Mouse (Mus musculus) hindbrain, postnatal 0 days (tissue): ENCODE measurements at regions not wholly inside any gene's neighbourhood (a gene's known extent, or its start where the extent isn't known, plus 50 kb on each side); places are given as distances from the start of the nearest gene placed in this dataset.

Experiments
- ATAC-seq: fragments of 200-750 bp; cut with Nextera tagmentation; 2 replicates; pipeline ENCODE4 v1.8.0; 2017; ENCODE audit warnings: mild to moderate bottlenecking, moderate TSS enrichment, moderate library complexity
- DNase-seq: peaks from one replicate; pipeline ENCODE4 v3.0.0-alpha.2; 2015; ENCODE audit warnings: low spot score
- H3K27ac ChIP-seq: fragments of 300-500 bp; sonication (generic); 2 replicates; pipeline ENCODE4 v1.5.1; 2014; ENCODE audit warnings: mild to moderate bottlenecking
- H3K27me3 ChIP-seq: fragments of 300-500 bp; sonication (generic); 2 replicates; pipeline ENCODE4 v1.6.1; 2014; ENCODE audit warnings: low read length, mixed read lengths; ENCODE audit not compliant: insufficient read depth
- H3K36me3 ChIP-seq: fragments of 300-500 bp; sonication (generic); 2 replicates; pipeline ENCODE4 v1.6.1; 2014; ENCODE audit warnings: low read length, mixed read lengths; ENCODE audit not compliant: insufficient read depth
- H3K4me1 ChIP-seq: fragments of 300-500 bp; sonication (generic); 2 replicates; pipeline ENCODE4 v1.6.1; 2014; ENCODE audit warnings: antibody characterized with exemption, low read length, mixed read lengths; ENCODE audit not compliant: insufficient read depth
- H3K4me2 ChIP-seq: fragments of 300-500 bp; sonication (generic); 2 replicates; pipeline ENCODE4 v1.6.1; 2014; ENCODE audit warnings: low read depth, mild to moderate bottlenecking, low read length, moderate library complexity, mixed read lengths
- H3K4me3 ChIP-seq: fragments of 300-500 bp; sonication (generic); 2 replicates; pipeline ENCODE4 v1.5.1; 2014; ENCODE audit warnings: low read length
- H3K9ac ChIP-seq: fragments of 300-500 bp; sonication (generic); replicated peaks from 2 replicates; pipeline ENCODE4 v1.6.1; 2014; ENCODE audit warnings: mild to moderate bottlenecking, low read length, moderate library complexity, mixed read lengths
- H3K9me3 ChIP-seq: fragments of 300-500 bp; sonication (generic); 2 replicates; pipeline ENCODE4 v1.6.1; 2016; ENCODE audit warnings: low read length, mixed read lengths
- CTCF ChIP-seq: IDR thresholded peaks from 2 replicates; pipeline ENCODE4 v1.5.1; 2016; ENCODE audit warnings: antibody characterized with exemption, control low read depth, low read depth
- WGBS: fragments of 180-500 bp; shearing (Covaris S2); extraction: QIAGEN DNeasy Blood & Tissue Kit; methylation state at CpG from one replicate; pipeline ENCODE4 v1.1.7; 2014; 5-methylcytosine and 5-hydroxymethylcytosine counted together

DNA sequence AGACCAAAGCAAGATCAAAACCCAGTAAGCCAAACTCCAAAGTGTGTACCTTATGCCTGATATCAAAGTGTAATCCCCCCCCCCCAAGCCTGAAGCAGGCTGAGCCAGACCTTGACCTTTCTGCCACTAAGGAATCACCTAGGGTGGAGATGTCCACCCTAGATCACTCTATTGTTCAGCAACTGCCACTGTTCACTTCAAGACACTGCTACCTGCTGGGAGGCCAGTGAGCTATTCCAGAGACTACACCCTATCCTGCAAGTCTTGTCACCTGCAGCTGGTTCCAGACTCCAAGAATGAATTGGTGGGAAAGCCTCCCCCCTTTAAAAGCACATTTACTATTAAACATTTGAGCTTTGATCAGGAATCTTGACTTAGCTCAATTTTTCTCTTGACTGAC, 1099.8 kb downstream of the Poteg start:
- H3K4me1 ChIP-seq, result no peaks in the 10 kb centered on the region
- no peak overlapping the region for H3K9ac ChIP-seq
- TF ChIP-seq CTCF, result no peak
- no peaks in the 10 kb centered on the region for H3K36me3 ChIP-seq
- H3K27ac ChIP-seq, result no peak overlapping the region
- H3K4me3 ChIP-seq, result no peak overlapping the region
- DNase-seq, result no peak
- no peaks in the 10 kb centered on the region for H3K9me3 ChIP-seq
- ATAC-seq, result no peak
- H3K27me3 ChIP-seq, result no peaks in the 10 kb centered on the region
- no peak overlapping the region for H3K4me2 ChIP-seq

DNA sequence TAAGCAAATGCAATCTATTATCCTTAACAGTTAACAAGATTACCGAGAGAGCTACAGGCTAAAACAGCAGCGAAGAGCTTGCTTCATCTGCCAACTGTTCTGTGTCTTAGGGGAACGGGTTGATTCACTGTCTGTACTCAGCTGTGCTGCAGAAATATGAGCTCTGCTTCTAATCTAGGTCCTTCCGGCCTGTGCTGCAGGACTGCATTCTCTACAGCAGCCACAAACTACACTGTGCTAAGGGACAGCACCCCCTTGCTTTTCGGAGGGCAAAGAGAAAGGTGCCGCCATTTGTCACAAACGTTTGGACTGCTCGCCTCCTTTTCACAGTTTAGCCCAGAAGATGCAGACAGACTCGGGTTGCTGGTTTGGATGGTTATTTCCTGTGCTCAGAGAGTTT, 1112.4 kb downstream of the Poteg start:
- ATAC-seq (no peak), DNase-seq (peak; percentile 32)
- no peaks in the 10 kb centered on the region for H3K4me1 ChIP-seq
- peak; percentile 38 for TF ChIP-seq CTCF
- no peak overlapping the region for H3K27ac ChIP-seq
- no peak overlapping the region for H3K4me2 ChIP-seq
- H3K27me3 ChIP-seq, result no peaks in the 10 kb centered on the region
- H3K9ac ChIP-seq, result no peak overlapping the region
- no peak overlapping the region for H3K4me3 ChIP-seq
- no peaks in the 10 kb centered on the region for H3K9me3 ChIP-seq
- H3K36me3 ChIP-seq, result no peaks in the 10 kb centered on the region
- 59% methylated on average over 9 of the region's 9 CpGs for WGBS

DNA sequence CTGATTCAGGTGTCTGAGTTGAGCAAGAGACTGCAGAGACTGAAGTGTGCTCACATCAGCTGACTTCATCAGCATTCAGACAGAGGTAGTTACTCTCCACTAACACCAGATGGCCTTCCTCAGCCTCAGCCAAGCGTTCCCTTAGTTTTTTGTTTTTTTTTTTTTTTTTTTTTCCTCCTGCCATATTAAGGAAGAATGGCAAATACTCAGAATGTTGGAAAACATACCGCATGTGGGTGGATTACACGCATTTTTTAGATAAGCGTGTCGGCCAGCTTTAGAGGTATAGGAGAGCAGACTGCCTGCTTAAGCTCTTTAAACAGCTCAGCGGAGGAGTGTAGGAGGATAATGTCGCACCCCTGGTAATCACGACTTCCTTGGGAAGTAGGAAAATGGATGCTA, 1131.8 kb downstream of the Poteg start:
- Histone ChIP-seq H3K9ac (no peak overlapping the region), H3K9me3 (no peaks in the 10 kb centered on the region), H3K36me3 (no peaks in the 10 kb centered on the region), H3K4me2 (no peak overlapping the region), H3K27me3 (no peaks in the 10 kb centered on the region), H3K27ac (no peak overlapping the region), H3K4me3 (no peak overlapping the region), H3K4me1 (no peaks in the 10 kb centered on the region)
- peak; percentile 58 for TF ChIP-seq CTCF
- peak; percentile 56 for DNase-seq
- peak; percentile 68; the same call in 1 of the 2 replicates for ATAC-seq
- WGBS, result 42% methylated on average over 8 of the region's 8 CpGs

DNA sequence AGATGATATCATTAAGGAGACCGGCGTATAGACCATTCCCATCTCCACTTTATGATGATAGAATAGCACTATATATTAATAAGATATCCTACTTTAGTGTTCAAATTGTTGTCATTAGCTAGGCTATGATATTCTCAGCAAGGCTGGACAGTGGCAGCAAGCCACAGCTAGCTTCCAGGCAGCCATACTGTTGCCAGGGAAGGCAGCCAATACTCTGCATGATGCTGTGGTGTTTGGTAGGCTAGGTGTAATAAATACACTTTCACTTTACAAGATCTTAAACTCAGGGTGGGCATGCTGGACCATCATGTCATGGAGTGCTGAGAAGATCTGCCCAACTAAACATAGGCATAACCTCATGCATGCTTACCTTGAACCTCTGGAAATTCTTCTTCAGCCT, 1133.4 kb downstream of the Poteg start:
- DNase-seq, result no peak
- TF ChIP-seq CTCF, result no peak
- WGBS, result 99% methylated on average over 2 of the region's 2 CpGs

DNA sequence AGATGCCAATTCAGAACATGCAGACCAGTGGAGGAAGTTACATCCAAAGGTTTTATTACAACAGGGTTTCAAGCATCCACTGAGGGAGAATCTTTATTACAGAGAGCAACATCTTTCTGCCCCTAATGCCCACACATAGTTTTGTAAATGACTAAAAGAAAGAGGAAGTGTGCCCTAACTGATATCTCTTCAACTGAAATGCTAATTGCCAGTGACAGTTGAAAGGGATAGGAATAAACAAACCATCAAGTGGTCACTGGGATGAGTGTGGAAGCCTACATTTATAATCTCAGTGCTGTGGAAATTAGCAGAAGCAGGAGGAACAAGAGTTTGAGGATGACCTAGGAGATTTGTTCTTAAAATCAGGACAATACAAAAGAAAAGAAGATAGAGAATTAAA, 1142.5 kb downstream of the Poteg start:
- H3K36me3 ChIP-seq, result no peaks in the 10 kb centered on the region
- no peak overlapping the region for H3K4me3 ChIP-seq
- no peak for DNase-seq
- no peak for ATAC-seq
- no peaks in the 10 kb centered on the region for H3K4me1 ChIP-seq
- no peaks in the 10 kb centered on the region for H3K9me3 ChIP-seq
- H3K9ac ChIP-seq, result no peak overlapping the region
- H3K27ac ChIP-seq, result no peak overlapping the region
- no peak for TF ChIP-seq CTCF
- no peak overlapping the region for H3K4me2 ChIP-seq
- H3K27me3 ChIP-seq, result no peaks in the 10 kb centered on the region

More for the DNA sequence above, 1133.4 kb downstream of the Poteg start:
- no peaks in the 10 kb centered on the region for H3K36me3 ChIP-seq
- no peaks in the 10 kb centered on the region for H3K4me1 ChIP-seq
- H3K9ac ChIP-seq, result no peak overlapping the region
- ATAC-seq, result no peak
- no peak overlapping the region for H3K4me2 ChIP-seq
- H3K27ac ChIP-seq, result no peak overlapping the region
- H3K9me3 ChIP-seq, result no peaks in the 10 kb centered on the region
- no peak overlapping the region for H3K4me3 ChIP-seq
- H3K27me3 ChIP-seq, result no peaks in the 10 kb centered on the region

DNA sequence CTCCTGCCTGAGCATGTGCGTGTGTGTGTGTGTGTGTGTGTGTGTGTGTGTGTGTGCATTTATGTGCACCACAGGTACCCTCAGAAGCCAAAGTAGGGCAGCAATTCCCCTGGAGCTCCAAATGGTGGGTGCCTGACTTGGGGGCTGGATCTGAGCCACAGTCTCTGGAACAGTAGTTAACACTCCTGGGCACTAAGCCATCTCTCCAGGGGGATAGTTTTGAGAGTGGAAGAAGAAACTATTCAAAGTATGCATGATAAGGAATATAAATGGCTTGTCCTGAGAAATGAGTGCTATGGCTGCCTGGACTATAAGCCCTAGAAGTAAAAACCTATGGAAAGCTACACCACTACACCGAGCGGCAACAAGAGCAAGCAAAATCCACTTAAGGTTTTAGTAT, 1145.8 kb downstream of the Poteg start:
- DNase-seq (no peak), ATAC-seq (no peak)
- no peaks in the 10 kb centered on the region for H3K9me3 ChIP-seq
- no peak overlapping the region for H3K27ac ChIP-seq
- TF ChIP-seq CTCF, result no peak
- no peak overlapping the region for H3K4me2 ChIP-seq
- 82% methylated on average over 3 of the region's 3 CpGs for WGBS
- H3K27me3 ChIP-seq, result no peaks in the 10 kb centered on the region
- H3K4me3 ChIP-seq, result no peak overlapping the region
- H3K4me1 ChIP-seq, result no peaks in the 10 kb centered on the region
- H3K9ac ChIP-seq, result no peak overlapping the region
- H3K36me3 ChIP-seq, result no peaks in the 10 kb centered on the region

DNA sequence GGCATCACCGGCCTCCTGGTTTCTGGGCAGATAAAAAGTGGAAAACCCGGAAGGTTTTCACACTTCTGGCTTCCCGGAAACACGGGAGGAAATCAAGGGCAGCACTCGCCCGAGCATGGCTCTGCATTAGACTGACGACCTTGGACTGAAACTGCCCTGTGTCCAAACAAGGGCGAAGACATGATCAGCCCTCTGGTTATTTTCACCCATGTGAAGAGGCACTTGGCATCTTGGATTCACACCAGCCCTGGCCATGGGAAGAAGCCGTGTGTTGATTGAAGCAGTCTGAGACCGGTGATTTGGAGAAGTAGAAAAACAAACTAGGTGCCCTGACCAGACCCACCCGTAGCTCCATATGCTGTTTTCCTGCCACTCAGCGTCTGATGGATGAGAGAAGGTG, 1146.7 kb downstream of the Poteg start:
- TF ChIP-seq CTCF, result no peak

More for the DNA sequence above, 1146.7 kb downstream of the Poteg start:
- Histone ChIP-seq H3K4me3 (no peak overlapping the region), H3K4me2 (no peak overlapping the region), H3K36me3 (no peaks in the 10 kb centered on the region), H3K9ac (no peak overlapping the region), H3K27ac (no peak overlapping the region), H3K4me1 (no peaks in the 10 kb centered on the region), H3K9me3 (no peaks in the 10 kb centered on the region), H3K27me3 (no peaks in the 10 kb centered on the region)
- DNase-seq, result no peak
- WGBS, result 70% methylated on average over 12 of the region's 12 CpGs
- ATAC-seq, result no peak
